Mouse (Mus musculus) neural tube, embryonic 15.5 days (tissue): Measurements from ENCODE around the gene Smug1. TPM values are rescaled to one million over a fixed set of nuclear protein-coding genes. Genes with fewer than 3 reads are reported as not detected.
A peak's percentile ranks its signal among the peaks of the same experiment; 100 is the strongest.

Experiments used
- ATAC-seq: fragments of 200-750 bp; cut with Nextera tagmentation; 2 replicates; pipeline ENCODE4 v1.8.0; 2017; ENCODE audit warnings: mild to moderate bottlenecking, moderate TSS enrichment, moderate library complexity; ENCODE audit not compliant: low FRiP score
- H3K27ac ChIP-seq: fragments of 300-500 bp; sonication (generic); replicated peaks from 2 replicates; pipeline ENCODE4 v1.5.1; 2015; ENCODE audit warnings: mild to moderate bottlenecking, inconsistent platforms
- H3K27me3 ChIP-seq: fragments of 300-500 bp; sonication (generic); replicated peaks from 2 replicates; pipeline ENCODE4 v1.6.1; 2015; ENCODE audit warnings: inconsistent platforms
- H3K36me3 ChIP-seq: fragments of 300-500 bp; sonication (generic); 2 replicates; pipeline ENCODE4 v1.6.1; 2015; ENCODE audit warnings: inconsistent platforms
- H3K4me1 ChIP-seq: fragments of 300-500 bp; sonication (generic); 2 replicates; pipeline ENCODE4 v1.6.1; 2015; ENCODE audit warnings: inconsistent platforms
- H3K4me2 ChIP-seq: fragments of 300-500 bp; sonication (generic); 2 replicates; pipeline ENCODE4 v1.6.1; 2015; ENCODE audit warnings: inconsistent platforms, mild to moderate bottlenecking, moderate library complexity
- H3K4me3 ChIP-seq: fragments of 300-500 bp; sonication (generic); replicated peaks from 2 replicates; pipeline ENCODE4 v1.5.1; 2015; ENCODE audit warnings: mild to moderate bottlenecking, inconsistent platforms
- H3K9ac ChIP-seq: fragments of 300-500 bp; sonication (generic); replicated peaks from 2 replicates; pipeline ENCODE4 v1.6.1; 2015; ENCODE audit warnings: mild to moderate bottlenecking, inconsistent platforms
- H3K9me3 ChIP-seq: fragments of 300-500 bp; sonication (generic); replicated peaks from 2 replicates; pipeline ENCODE4 v1.6.1; 2016; ENCODE audit warnings: inconsistent platforms
- WGBS: fragments of 180-500 bp; shearing (Covaris S2); methylation state at CpG from one replicate; pipeline ENCODE4 v1.1.7; 2015; ENCODE audit warnings: mixed read lengths; 5-methylcytosine and 5-hydroxymethylcytosine counted together
- polyA plus RNA-seq: library from polyadenylated mRNA; unstranded; fragments of >200 nt; fragmentation: Nextera tagmentation; extraction: Ambion mirVana; gene quantifications from 2 replicates; pipeline ENCODE4 v1.2.1, GENCODE M21; 2015

Gene Smug1
- polyA plus RNA-seq, 1 experiment from 2014 or later: 30.9 TPM

- Histone ChIP-seq H3K9ac (no peak overlapping the region), H3K4me2 (0 out of 2 replicates have a peak overlapping the region, but pooled peaks have one; percentile 17)
- WGBS: 32% methylated on average over 5 of the region's 5 CpGs
These were observed 32.4 kb downstream of the Smug1 start for GRCm38 (mm10) chr15:103134277-103135086.

GRCm38 (mm10) chr15:103133761-103134160 lies 33.1 kb downstream of the Smug1 start:
- peak overlapping the region; percentile 85 for H3K27ac ChIP-seq
- peak; percentile 56 for ATAC-seq

More at GRCm38 (mm10) chr15:103134277-103135086, 32.4 kb downstream of the Smug1 start:
- H3K36me3 ChIP-seq: no peaks in the 10 kb centered on the region
- no peaks in the 10 kb centered on the region for H3K27me3 ChIP-seq
- H3K4me3 ChIP-seq: no peak overlapping the region
- peak; percentile 51 for ATAC-seq
- no peaks in the 10 kb centered on the region for H3K9me3 ChIP-seq
- peaks cover 47% of the 10 kb centered on the region for H3K4me1 ChIP-seq
- H3K27ac ChIP-seq: peak overlapping the region; percentile 85

GRCm38 (mm10) chr15:103130729-103131128 lies 36.2 kb downstream of the Smug1 start:
- no peak for ATAC-seq
- Histone ChIP-seq H3K4me2 (no peak overlapping the region), H3K36me3 (0 out of 2 replicates have a peak, but pooled peaks cover 3% of the 10 kb centered on the region), H3K4me1 (peaks cover 44% of the 10 kb centered on the region), H3K27ac (no peak overlapping the region), H3K27me3 (no peaks in the 10 kb centered on the region), H3K9me3 (no peaks in the 10 kb centered on the region), H3K4me3 (no peak overlapping the region), H3K9ac (no peak overlapping the region)
- WGBS: 86% methylated on average over 1 of the region's 1 CpGs

More at GRCm38 (mm10) chr15:103133761-103134160, 33.1 kb downstream of the Smug1 start:
- peaks cover 55% of the 10 kb centered on the region for H3K4me1 ChIP-seq
- H3K9ac ChIP-seq: no peak overlapping the region
- H3K4me3 ChIP-seq: no peak overlapping the region
- H3K4me2 ChIP-seq: peak overlapping the region; percentile 21
- H3K36me3 ChIP-seq: no peaks in the 10 kb centered on the region
- no peaks in the 10 kb centered on the region for H3K9me3 ChIP-seq
- H3K27me3 ChIP-seq: no peaks in the 10 kb centered on the region
- 11% methylated on average over 4 of the region's 4 CpGs for whole genome bisulfite sequencing

GRCm38 (mm10) chr15:103129289-103129688 lies 37.6 kb downstream of the Smug1 start:
- no peak overlapping the region for H3K4me3 ChIP-seq
- H3K4me1 ChIP-seq: peaks cover 36% of the 10 kb centered on the region
- no peaks in the 10 kb centered on the region for H3K9me3 ChIP-seq
- WGBS: 30% methylated on average over 6 of the region's 6 CpGs
- H3K4me2 ChIP-seq: no peak overlapping the region
- peak overlapping the region; percentile 52; the same call in 1 of the 2 replicates for H3K27ac ChIP-seq
- 0 out of 2 replicates have a peak, but pooled peaks cover 3% of the 10 kb centered on the region for H3K36me3 ChIP-seq
- H3K27me3 ChIP-seq: no peaks in the 10 kb centered on the region
- no peak for ATAC-seq
- no peak overlapping the region for H3K9ac ChIP-seq

- Histone ChIP-seq H3K4me2 (no peak overlapping the region), H3K9ac (no peak overlapping the region), H3K27ac (peak overlapping the region; percentile 52; the same call in 1 of the 2 replicates), H3K9me3 (no peaks in the 10 kb centered on the region), H3K4me1 (peaks cover 36% of the 10 kb centered on the region), H3K4me3 (no peak overlapping the region), H3K27me3 (no peaks in the 10 kb centered on the region), H3K36me3 (0 out of 2 replicates have a peak, but pooled peaks cover 3% of the 10 kb centered on the region)
- ATAC-seq: no peak
- WGBS: 54% methylated on average over 1 of the region's 1 CpGs
These were observed 38.6 kb downstream of the Smug1 start for GRCm38 (mm10) chr15:103128056-103128833.

- H3K27ac ChIP-seq: no peak overlapping the region
- no peak overlapping the region for H3K4me3 ChIP-seq
- 73% methylated on average over 5 of the region's 5 CpGs for WGBS
- H3K36me3 ChIP-seq: 0 out of 2 replicates have a peak, but pooled peaks cover 3% of the 10 kb centered on the region
- H3K9me3 ChIP-seq: no peaks in the 10 kb centered on the region
- H3K9ac ChIP-seq: no peak overlapping the region
- no peak for ATAC-seq
- peaks cover 57% of the 10 kb centered on the region for H3K4me1 ChIP-seq
- no peak overlapping the region for H3K4me2 ChIP-seq
- no peaks in the 10 kb centered on the region for H3K27me3 ChIP-seq
These were observed 40.9 kb downstream of the Smug1 start for GRCm38 (mm10) chr15:103125982-103126381.

- 90% methylated on average over 1 of the region's 1 CpGs for WGBS
- no peak for ATAC-seq
- H3K4me3 ChIP-seq: no peak overlapping the region
- H3K4me2 ChIP-seq: no peak overlapping the region
- H3K4me1 ChIP-seq: peaks cover 70% of the 10 kb centered on the region
- no peak overlapping the region; the same call in 1 of the 2 replicates for H3K27ac ChIP-seq
- H3K9ac ChIP-seq: no peak overlapping the region
- H3K9me3 ChIP-seq: no peaks in the 10 kb centered on the region
- no peaks in the 10 kb centered on the region for H3K27me3 ChIP-seq
- H3K36me3 ChIP-seq: 0 out of 2 replicates have a peak, but pooled peaks cover 3% of the 10 kb centered on the region
These were observed 42.6 kb downstream of the Smug1 start for GRCm38 (mm10) chr15:103124254-103124653.

- ATAC-seq: no peak
These were observed 43.5 kb downstream of the Smug1 start for GRCm38 (mm10) chr15:103123343-103123742.

GRCm38 (mm10) chr15:103122372-103122771 lies 44.5 kb downstream of the Smug1 start:
- H3K36me3 ChIP-seq: 0 out of 2 replicates have a peak, but pooled peaks cover 3% of the 10 kb centered on the region
- H3K4me2 ChIP-seq: no peak overlapping the region
- H3K9ac ChIP-seq: no peak overlapping the region
- 43% methylated on average over 2 of the region's 2 CpGs for WGBS
- no peaks in the 10 kb centered on the region for H3K27me3 ChIP-seq
- no peak for ATAC-seq
- H3K27ac ChIP-seq: peak overlapping the region; percentile 3; the same call in 1 of the 2 replicates
- peaks cover 58% of the 10 kb centered on the region for H3K4me1 ChIP-seq
- no peaks in the 10 kb centered on the region for H3K9me3 ChIP-seq
- H3K4me3 ChIP-seq: no peak overlapping the region

More at GRCm38 (mm10) chr15:103123343-103123742, 43.5 kb downstream of the Smug1 start:
- H3K4me1 ChIP-seq: peaks cover 63% of the 10 kb centered on the region
- H3K27ac ChIP-seq: 0 out of 2 replicates have a peak overlapping the region, but pooled peaks have one; percentile 33
- no peak overlapping the region for H3K4me3 ChIP-seq
- no peak overlapping the region for H3K4me2 ChIP-seq
- no peak overlapping the region for H3K9ac ChIP-seq
- H3K9me3 ChIP-seq: no peaks in the 10 kb centered on the region
- H3K36me3 ChIP-seq: 0 out of 2 replicates have a peak, but pooled peaks cover 3% of the 10 kb centered on the region
- 13% methylated on average over 8 of the region's 8 CpGs for WGBS
- H3K27me3 ChIP-seq: no peaks in the 10 kb centered on the region

- Histone ChIP-seq H3K9me3 (no peaks in the 10 kb centered on the region), H3K4me1 (peaks cover 58% of the 10 kb centered on the region), H3K9ac (no peak overlapping the region), H3K4me2 (no peak overlapping the region), H3K36me3 (no peaks in the 10 kb centered on the region), H3K27me3 (no peaks in the 10 kb centered on the region), H3K4me3 (no peak overlapping the region), H3K27ac (0 out of 2 replicates have a peak overlapping the region, but pooled peaks have one; percentile 49)
- 17% methylated on average over 5 of the region's 5 CpGs for WGBS
- ATAC-seq: peak; percentile 46; the same call in 1 of the 2 replicates
These were observed 45.5 kb downstream of the Smug1 start for GRCm38 (mm10) chr15:103121416-103121815.

- Histone ChIP-seq H3K9ac (no peak overlapping the region), H3K27me3 (no peaks in the 10 kb centered on the region), H3K4me1 (peaks cover 64% of the 10 kb centered on the region), H3K4me2 (no peak overlapping the region), H3K9me3 (no peaks in the 10 kb centered on the region), H3K36me3 (no peaks in the 10 kb centered on the region), H3K4me3 (no peak overlapping the region), H3K27ac (0 out of 2 replicates have a peak overlapping the region, but pooled peaks have one; percentile 49)
- 11% methylated on average over 11 of the region's 11 CpGs for WGBS
- peak; percentile 12; the same call in 1 of the 2 replicates for ATAC-seq
These were observed 46.3 kb downstream of the Smug1 start for GRCm38 (mm10) chr15:103120594-103120993.
